Mouse (Mus musculus) CH12F3 (cell line): ENCODE data around the gene Nxt2.

Experiments used
- in situ Hi-C: fragments of 300-500 bp; cut with MboI; formaldehyde crosslinking; loops from 2 replicates; pipeline ENCODE4 v1.14.3; 2020; ENCODE audit warnings: low sequenced_read_pairs

The Nxt2 gene

GRCm38 (mm10) chrX:142226542-142226941 is at the start of gene Nxt2:
Gene Nxt2 (plus strand): TSS chrX:142226770.
- in situ Hi-C loops: loop anchor here (25.0 kb wide), 1 partner anchor 311 kb away; no protein-coding TSS in a partner anchor

- in situ Hi-C loops: loop anchor here (25.0 kb wide), 1 partner anchor 635 kb away; no protein-coding TSS in a partner anchor
Observed at GRCm38 (mm10) chrX:142176981-142177380, 49.6 kb upstream of the Nxt2 start.

- in situ Hi-C loops: loop anchor here (25.0 kb wide), 1 partner anchor 630 kb away; no protein-coding TSS in a partner anchor
Observed at GRCm38 (mm10) chrX:142182026-142182425, 44.5 kb upstream of the Nxt2 start.

GRCm38 (mm10) chrX:142189023-142189703 is 37.4 kb upstream of the Nxt2 start:
- in situ Hi-C loops: loop anchor here (25.0 kb wide), 1 partner anchor 623 kb away; no protein-coding TSS in a partner anchor

- in situ Hi-C loops: loop anchor here (10.0 to 25.0 kb wide), 2 partner anchors 124 to 622 kb away; no protein-coding TSS in a partner anchor
Observed at GRCm38 (mm10) chrX:142190355-142190754, 36.2 kb upstream of the Nxt2 start.

GRCm38 (mm10) chrX:142194420-142194819 is 32.1 kb upstream of the Nxt2 start:
- in situ Hi-C loops: loop anchor here (10.0 to 25.0 kb wide), 2 partner anchors 120 to 618 kb away; no protein-coding TSS in a partner anchor

- in situ Hi-C loops: loop anchor here (10.0 to 25.0 kb wide), 2 partner anchors 119 to 617 kb away; no protein-coding TSS in a partner anchor
Observed at GRCm38 (mm10) chrX:142195551-142195950, 31.0 kb upstream of the Nxt2 start.

- in situ Hi-C loops: loop anchor here (10.0 to 25.0 kb wide), 2 partner anchors 118 to 615 kb away; no protein-coding TSS in a partner anchor
Observed at GRCm38 (mm10) chrX:142196831-142197230, 29.7 kb upstream of the Nxt2 start, which contains the start of gene Gucy2f. Gene Gucy2f (minus strand): TSS chrX:142196931.

- in situ Hi-C loops: no loop called here
Observed at GRCm38 (mm10) chrX:142200295-142200694, 26.3 kb upstream of the Nxt2 start.

GRCm38 (mm10) chrX:142227398-142228054 is 956 bp downstream of the Nxt2 start:
- in situ Hi-C loops: loop anchor here (25.0 kb wide), 1 partner anchor 310 kb away; no protein-coding TSS in a partner anchor

GRCm38 (mm10) chrX:142228055-142228768 is 1.6 kb downstream of the Nxt2 start:
- in situ Hi-C loops: loop anchor here (25.0 kb wide), 1 partner anchor 309 kb away; no protein-coding TSS in a partner anchor

- in situ Hi-C loops: loop anchor here (25.0 kb wide), 1 partner anchor 309 kb away; no protein-coding TSS in a partner anchor
Observed at GRCm38 (mm10) chrX:142228769-142229158, 2.2 kb downstream of the Nxt2 start.

- in situ Hi-C loops: loop anchor here (25.0 kb wide), 1 partner anchor 301 kb away; no protein-coding TSS in a partner anchor
Observed at GRCm38 (mm10) chrX:142236146-142236545, 9.6 kb downstream of the Nxt2 start.

GRCm38 (mm10) chrX:142237101-142237500 is 10.5 kb downstream of the Nxt2 start:
- in situ Hi-C loops: loop anchor here (25.0 kb wide), 1 partner anchor 300 kb away; no protein-coding TSS in a partner anchor

GRCm38 (mm10) chrX:142245682-142246327 is 19.2 kb downstream of the Nxt2 start:
- in situ Hi-C loops: loop anchor here (25.0 kb wide), 1 partner anchor 291 kb away; no protein-coding TSS in a partner anchor

GRCm38 (mm10) chrX:142250008-142250736 is 23.6 kb downstream of the Nxt2 start:
- in situ Hi-C loops: no loop called here

- in situ Hi-C loops: no loop called here
Observed at GRCm38 (mm10) chrX:142276031-142276430, 49.5 kb downstream of the Nxt2 start.

- in situ Hi-C loops: no loop called here
Observed at GRCm38 (mm10) chrX:142276573-142276972, 50.0 kb downstream of the Nxt2 start.

GRCm38 (mm10) chrX:142285905-142286304 is 59.3 kb downstream of the Nxt2 start:
- in situ Hi-C loops: no loop called here
